Mouse (Mus musculus) lung, adult 18-20 months (tissue): ENCODE results near the gene Mrps5.
A peak's percentile ranks its signal among the peaks of the same experiment; 100 is the strongest.
"Not testable (repeated sequence)": the region's sequence is repeated elsewhere in the genome, so short reads cannot be mapped to it uniquely, and the experiment has no call there.

Experiments
- DNase-seq, 2 experiments: peaks; one replicate each; pipeline ENCODE4 v3.0.0; 2022; ENCODE audit warnings: mixed read lengths in 2 of 2

Gene Mrps5

GRCm38 (mm10) chr2:127586694-127587513 is at the start of gene Mrps5, which contains the start of gene Zfp661:
Mrps5 (plus strand) TSS chr2:127587222.
Zfp661 (minus strand) TSS chr2:127587094.
- peak; percentile 81 for DNase-seq

GRCm38 (mm10) chr2:127537548-127537947 is 49.5 kb upstream of the Mrps5 start:
- DNase-seq: no peak

- DNase-seq: no peak
These were observed 47.5 kb upstream of the Mrps5 start for GRCm38 (mm10) chr2:127539494-127539893.

- peak; percentile 40 to 64 for DNase-seq
These were observed 45.8 kb upstream of the Mrps5 start, which contains the start of gene Prom2 for GRCm38 (mm10) chr2:127541185-127541584. Prom2 (minus strand) TSS chr2:127541467.

- DNase-seq: no peak
These were observed 45.3 kb upstream of the Mrps5 start for GRCm38 (mm10) chr2:127541697-127542096.

- no peak for DNase-seq
These were observed 38.5 kb upstream of the Mrps5 start for GRCm38 (mm10) chr2:127548342-127549074.

GRCm38 (mm10) chr2:127549711-127550110 is 37.3 kb upstream of the Mrps5 start:
- no peak for DNase-seq

GRCm38 (mm10) chr2:127550446-127550845 is 36.6 kb upstream of the Mrps5 start:
- DNase-seq: no peak

- DNase-seq: peak in 1 of 2 experiments; percentile 11
These were observed 35.9 kb upstream of the Mrps5 start for GRCm38 (mm10) chr2:127551078-127551477.

- DNase-seq: peak; percentile 50 to 61
These were observed 27.7 kb upstream of the Mrps5 start for GRCm38 (mm10) chr2:127559070-127559966.

- DNase-seq: no peak
These were observed 13.7 kb upstream of the Mrps5 start for GRCm38 (mm10) chr2:127573322-127573721.

- peak; percentile 95 for DNase-seq
These were observed 2.6 kb upstream of the Mrps5 start for GRCm38 (mm10) chr2:127584436-127584858.

- DNase-seq: no peak
These were observed 457 bp downstream of the Mrps5 start for GRCm38 (mm10) chr2:127587514-127587844.

GRCm38 (mm10) chr2:127588897-127589296 is 1.9 kb downstream of the Mrps5 start:
- no peak for DNase-seq

GRCm38 (mm10) chr2:127590204-127590603 is 3.2 kb downstream of the Mrps5 start:
- no peak for DNase-seq

- DNase-seq: no peak
These were observed 3.8 kb downstream of the Mrps5 start for GRCm38 (mm10) chr2:127590840-127591239.

GRCm38 (mm10) chr2:127603383-127603782 is 16.4 kb downstream of the Mrps5 start:
- not testable (repeated sequence) for DNase-seq

- no peak for DNase-seq
These were observed 18.2 kb downstream of the Mrps5 start for GRCm38 (mm10) chr2:127605203-127605602.

GRCm38 (mm10) chr2:127608234-127608633 is 21.2 kb downstream of the Mrps5 start:
- no peak for DNase-seq

GRCm38 (mm10) chr2:127608986-127609385 is 22.0 kb downstream of the Mrps5 start:
- DNase-seq: no peak

GRCm38 (mm10) chr2:127611386-127611785 is 24.4 kb downstream of the Mrps5 start:
- no peak for DNase-seq

GRCm38 (mm10) chr2:127612288-127612687 is 25.3 kb downstream of the Mrps5 start:
- DNase-seq: no peak

GRCm38 (mm10) chr2:127619311-127619710 is 32.3 kb downstream of the Mrps5 start:
- no peak for DNase-seq
